Mouse (Mus musculus) ZHBTc4 (cell line): ENCODE measurements around the gene Clasp2.
A peak's percentile ranks its signal among the peaks of the same experiment; 100 is the strongest.
"Not testable (repeated sequence)": the region's sequence is repeated elsewhere in the genome, so short reads cannot be mapped to it uniquely, and the experiment has no call there.

Source experiments
- DNase-seq: peaks from one replicate; pipeline ENCODE4 v3.0.0-alpha.2; 2011; ENCODE audit warnings: low read depth, low spot score

Clasp2 gene

GRCm38 (mm10) chr9:113755888-113756719 is 14.8 kb downstream of the Clasp2 start:
- no peak for DNase-seq

DNA sequence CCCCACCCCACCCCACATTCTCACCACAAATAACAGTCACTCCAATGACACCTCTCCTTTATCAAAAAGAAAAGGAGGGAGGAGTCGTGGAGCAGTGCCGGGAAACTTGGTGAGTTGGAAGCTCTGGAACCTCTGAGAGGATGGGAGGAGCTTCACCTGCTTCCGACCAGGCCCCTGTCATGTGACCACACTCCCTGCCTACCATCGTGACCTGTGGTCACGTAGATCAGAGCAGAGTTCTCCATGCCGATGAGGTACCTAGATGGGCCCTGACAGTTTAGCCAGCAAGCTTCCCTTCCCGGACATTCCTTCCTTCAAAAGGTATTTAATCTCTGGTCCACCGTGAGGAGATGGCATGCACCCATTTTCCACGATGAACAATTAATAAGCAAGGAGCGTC is 17.2 kb downstream of the Clasp2 start:
- DNase-seq, result peak; percentile 96

DNA sequence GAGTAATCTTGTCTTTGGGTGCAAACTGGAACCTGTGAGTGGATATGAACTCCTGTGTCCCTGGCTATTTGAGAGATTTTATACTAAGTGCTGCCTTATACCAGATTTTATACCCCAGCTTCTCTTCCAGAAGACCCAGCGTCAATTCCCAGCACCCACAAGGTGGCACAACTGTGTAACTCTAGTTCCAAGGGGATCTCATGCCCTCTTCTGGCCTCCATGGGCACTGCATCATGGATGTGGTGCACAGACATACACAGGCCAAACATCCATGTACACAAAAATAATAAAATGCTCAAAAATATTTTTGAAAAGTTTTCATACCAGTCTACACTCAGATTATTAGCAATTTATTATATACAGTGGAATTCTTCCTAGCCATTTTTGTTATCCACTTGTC is 18.4 kb downstream of the Clasp2 start:
- peak; percentile 74 for DNase-seq

DNA sequence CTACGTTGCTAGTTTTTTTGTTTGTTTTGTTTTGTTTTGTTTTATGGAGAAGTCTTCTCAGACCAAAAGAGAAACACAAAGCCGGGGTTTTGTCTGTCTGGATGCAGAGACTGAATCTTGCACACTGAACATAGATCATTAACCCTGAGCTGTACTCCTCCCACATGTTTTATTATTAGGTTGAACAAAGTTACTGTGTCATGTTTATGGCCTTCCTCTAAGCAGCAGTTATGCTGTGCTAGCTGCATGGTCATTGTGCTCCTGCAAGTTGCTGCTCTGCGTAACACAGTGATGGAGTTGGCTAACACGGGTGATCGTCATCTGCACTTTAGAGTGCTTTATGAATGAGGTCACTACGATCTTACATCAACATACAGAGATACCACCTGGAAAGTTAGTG is 21.1 kb downstream of the Clasp2 start:
- DNase-seq, result no peak

GRCm38 (mm10) chr9:113763123-113763522 is 21.9 kb downstream of the Clasp2 start:
- DNase-seq, result no peak

GRCm38 (mm10) chr9:113770640-113771039 is 29.4 kb downstream of the Clasp2 start:
- no peak for DNase-seq

- DNase-seq, result no peak
Observed at GRCm38 (mm10) chr9:113780863-113781262, 39.6 kb downstream of the Clasp2 start.

- DNase-seq, result no peak
Observed at GRCm38 (mm10) chr9:113782362-113783005, 41.2 kb downstream of the Clasp2 start.

GRCm38 (mm10) chr9:113783674-113784073 is 42.4 kb downstream of the Clasp2 start:
- no peak for DNase-seq

GRCm38 (mm10) chr9:113789283-113789682 is 48.0 kb downstream of the Clasp2 start:
- DNase-seq, result not testable (repeated sequence)

DNA sequence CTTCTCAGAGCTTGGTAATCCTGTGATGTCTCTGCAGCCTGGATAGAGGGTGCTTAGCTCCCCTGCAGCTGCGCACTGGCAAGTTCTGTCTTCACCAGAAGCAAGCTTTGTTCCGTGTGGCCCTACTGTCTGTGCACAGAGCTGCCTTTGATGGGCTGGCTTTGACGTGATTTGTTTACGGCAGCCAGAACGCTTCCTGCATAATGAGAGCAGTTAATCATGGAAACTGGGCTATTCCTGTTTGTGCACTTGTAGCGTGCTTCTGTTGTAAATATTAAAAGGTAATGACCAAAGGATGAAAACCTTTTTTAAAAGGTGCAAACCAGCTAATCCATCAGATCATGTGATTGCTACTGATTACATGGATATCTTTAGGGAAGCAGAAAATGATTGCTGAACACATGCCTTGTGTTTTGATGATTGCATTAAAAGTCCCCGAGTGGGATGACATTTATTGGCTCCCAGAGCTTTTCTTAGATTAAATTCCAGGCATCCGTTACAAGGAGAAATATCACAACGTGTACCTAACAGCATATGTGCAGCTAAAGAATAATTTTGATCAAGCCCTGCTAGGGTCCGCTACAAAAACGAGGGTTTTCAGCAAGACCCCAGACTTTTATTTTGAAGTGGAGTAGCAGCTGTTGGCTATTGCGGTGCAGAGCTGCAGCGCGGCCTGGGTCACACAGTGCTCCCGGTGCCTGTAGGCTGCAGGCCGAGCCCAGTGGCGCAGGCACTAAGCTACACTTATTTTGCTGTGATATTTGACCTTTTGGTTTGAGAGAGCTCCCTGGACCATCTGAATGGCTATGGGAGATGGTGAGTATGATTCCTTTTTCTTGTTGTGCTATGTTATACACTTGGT is 51.6 kb downstream of the Clasp2 start:
- DNase-seq, result peak; percentile 65

DNA sequence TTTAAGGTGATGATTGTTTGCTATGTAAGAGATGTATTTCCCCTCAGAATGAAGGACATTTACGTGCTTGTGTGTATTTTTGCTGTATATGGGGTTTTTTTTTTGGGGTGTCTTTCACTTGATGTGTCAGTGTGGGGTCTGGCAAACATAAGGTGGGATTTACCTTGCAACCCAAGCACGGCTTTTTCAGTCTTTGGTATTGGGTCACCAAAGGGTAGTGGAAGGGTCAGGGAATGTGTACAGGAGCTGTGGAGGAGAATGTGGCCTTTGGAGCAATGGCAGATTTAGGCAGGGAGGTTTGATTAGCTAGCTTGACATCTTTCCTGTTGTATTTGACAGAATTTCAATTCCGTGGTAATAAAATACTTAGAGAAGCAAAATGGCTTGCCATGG is 52.2 kb downstream of the Clasp2 start:
- no peak for DNase-seq

- DNase-seq, result no peak
Observed at GRCm38 (mm10) chr9:113793966-113794365, 52.7 kb downstream of the Clasp2 start.

DNA sequence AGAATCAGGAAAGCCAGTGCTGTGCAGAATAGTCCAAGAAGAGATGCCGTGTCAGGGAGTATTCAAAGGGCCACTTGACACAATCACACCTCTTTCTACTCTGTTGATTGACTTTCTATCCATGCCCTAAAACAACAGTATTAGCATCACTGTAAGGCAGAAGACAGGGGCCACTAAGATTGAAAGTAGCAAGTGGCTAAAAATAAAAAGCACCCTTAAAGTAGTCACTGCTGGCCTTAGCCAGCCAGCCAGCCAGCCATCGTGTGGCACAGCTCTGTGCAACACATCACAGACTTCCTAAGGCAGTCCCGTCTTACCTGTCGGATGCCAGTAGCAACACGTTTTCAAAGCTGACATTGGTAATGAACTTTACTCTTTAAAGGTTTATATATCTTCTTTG is 55.9 kb downstream of the Clasp2 start:
- DNase-seq, result no peak

GRCm38 (mm10) chr9:113800671-113801070 is 59.4 kb downstream of the Clasp2 start:
- DNase-seq, result no peak

DNA sequence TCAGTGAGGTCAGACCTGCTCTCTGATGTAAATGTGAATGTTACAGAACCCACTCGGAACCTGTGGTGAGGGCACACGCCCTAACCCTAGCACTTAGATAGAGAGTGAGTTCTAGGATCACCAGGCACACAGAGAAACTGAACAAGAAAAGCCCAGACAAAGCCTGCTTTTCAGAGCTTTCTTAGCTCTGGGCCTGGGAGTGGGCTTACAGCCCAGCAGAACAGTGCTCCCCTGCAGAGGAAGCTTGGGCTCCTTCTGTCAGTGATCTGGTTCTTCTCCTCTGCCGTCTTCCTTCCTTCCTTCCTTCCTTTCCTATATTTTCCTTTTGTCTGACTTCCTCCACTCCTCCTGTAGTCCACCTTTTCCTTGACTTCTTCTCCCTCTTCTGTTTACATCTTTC is 61.5 kb downstream of the Clasp2 start:
- DNase-seq, result peak; percentile 18

DNA sequence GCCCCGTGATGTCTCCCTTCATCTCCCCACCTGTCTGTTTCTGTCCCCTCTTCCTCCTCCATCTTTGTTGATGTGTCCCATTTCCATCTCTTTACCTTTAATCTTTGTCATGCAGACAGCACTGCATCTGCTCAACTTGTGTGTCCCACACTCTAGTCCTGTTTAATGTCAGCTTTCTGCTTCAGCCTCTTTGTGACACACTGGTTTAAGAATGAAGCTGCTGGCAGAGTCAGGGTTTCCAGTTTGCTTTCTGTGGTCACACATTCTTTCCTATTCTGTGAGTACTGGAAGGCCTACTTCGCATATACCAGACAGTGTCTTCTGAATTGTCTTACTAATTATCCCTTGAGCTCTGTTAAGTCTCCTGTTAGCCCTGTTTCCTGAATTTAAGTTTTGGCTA is 62.5 kb downstream of the Clasp2 start:
- peak; percentile 24 for DNase-seq

- DNase-seq, result no peak
Observed at GRCm38 (mm10) chr9:113805359-113805758, 64.1 kb downstream of the Clasp2 start.

DNA sequence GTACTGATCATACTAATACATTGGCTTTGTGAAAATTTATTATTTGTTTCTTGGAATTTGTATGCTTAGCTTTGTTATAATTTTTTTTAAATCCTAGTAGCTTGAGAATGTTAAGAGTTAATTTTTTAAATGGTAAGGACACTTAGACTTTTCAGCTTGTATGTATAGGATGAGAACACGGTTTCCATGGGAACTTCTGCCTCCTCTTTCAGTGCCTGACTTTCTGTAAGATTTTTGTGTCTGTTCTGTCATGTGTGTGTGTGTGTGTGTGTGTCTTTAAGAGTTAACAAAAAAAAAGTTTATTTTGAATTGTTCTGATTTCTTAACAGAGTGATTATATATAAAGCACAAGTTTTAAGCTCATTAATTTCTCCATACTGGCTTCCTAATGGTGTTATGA is 70.1 kb downstream of the Clasp2 start:
- DNase-seq, result no peak

- no peak for DNase-seq
Observed at GRCm38 (mm10) chr9:113811957-113812670, 70.8 kb downstream of the Clasp2 start.

- no peak for DNase-seq
Observed at GRCm38 (mm10) chr9:113812671-113813001, 71.4 kb downstream of the Clasp2 start.

DNA sequence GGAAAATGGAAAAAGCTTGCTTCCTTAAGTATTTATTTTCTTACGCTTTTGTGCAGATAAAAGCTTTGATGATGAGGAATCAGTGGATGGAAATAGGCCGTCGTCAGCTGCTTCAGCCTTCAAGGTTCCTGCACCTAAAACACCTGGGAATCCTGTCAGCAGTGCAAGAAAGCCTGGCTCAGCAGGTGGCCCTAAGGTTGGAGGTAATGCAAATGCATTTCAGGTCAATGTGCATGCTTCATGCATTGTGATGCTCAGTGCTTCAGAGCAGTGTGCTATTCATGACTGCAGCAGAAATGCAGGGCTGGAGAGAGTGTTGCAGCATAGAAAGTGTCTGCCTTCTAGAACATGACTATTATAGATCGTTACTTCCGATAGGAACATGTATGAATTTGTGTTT is 71.8 kb downstream of the Clasp2 start:
- no peak for DNase-seq
